Mouse (Mus musculus) heart, embryonic 15.5 days (tissue): Measurements from ENCODE around the gene Ehd2. TPM values are rescaled to one million over a fixed set of nuclear protein-coding genes. Genes with fewer than 3 reads are reported as not detected.

Experiments used
- ATAC-seq: fragments of 200-750 bp; cut with Nextera tagmentation; replicated peaks from 2 replicates; pipeline ENCODE4 v1.8.0; 2017; ENCODE audit warnings: low read depth, moderate TSS enrichment; ENCODE audit not compliant: insufficient number of reproducible peaks, insufficient read depth, low FRiP score
- H3K27ac ChIP-seq: fragments of 300-500 bp; sonication (generic); 2 replicates; pipeline ENCODE4 v1.5.1; 2015; ENCODE audit warnings: mild to moderate bottlenecking, inconsistent platforms
- H3K27me3 ChIP-seq: fragments of 300-500 bp; sonication (generic); 2 replicates; pipeline ENCODE4 v1.6.1; 2015; ENCODE audit warnings: inconsistent platforms
- H3K36me3 ChIP-seq: fragments of 300-500 bp; sonication (generic); 2 replicates; pipeline ENCODE4 v1.6.1; 2015; ENCODE audit warnings: mild to moderate bottlenecking, inconsistent platforms
- H3K4me1 ChIP-seq: fragments of 300-500 bp; sonication (generic); replicated peaks from 2 replicates; pipeline ENCODE4 v1.6.1; 2015; ENCODE audit warnings: inconsistent platforms
- H3K4me2 ChIP-seq: fragments of 300-500 bp; sonication (generic); 2 replicates; pipeline ENCODE4 v1.6.1; 2015; ENCODE audit warnings: inconsistent platforms, mild to moderate bottlenecking, moderate library complexity
- H3K4me3 ChIP-seq: fragments of 300-500 bp; sonication (generic); 2 replicates; pipeline ENCODE4 v1.5.1; 2015; ENCODE audit warnings: mild to moderate bottlenecking, inconsistent platforms
- H3K9ac ChIP-seq: fragments of 300-500 bp; sonication (generic); 2 replicates; pipeline ENCODE4 v1.6.1; 2015; ENCODE audit warnings: mild to moderate bottlenecking, inconsistent platforms
- H3K9me3 ChIP-seq: fragments of 300-500 bp; sonication (generic); replicated peaks from 2 replicates; pipeline ENCODE4 v1.6.1; 2016; ENCODE audit warnings: inconsistent platforms
- WGBS: fragments of 180-500 bp; shearing (Covaris S2); methylation state at CpG from one replicate; pipeline ENCODE4 v1.1.7; 2015; ENCODE audit warnings: mixed read lengths; 5-methylcytosine and 5-hydroxymethylcytosine counted together
- polyA plus RNA-seq: library from polyadenylated mRNA; unstranded; fragments of >200 nt; fragmentation: Nextera tagmentation; extraction: Ambion mirVana; gene quantifications from 2 replicates; pipeline ENCODE4 v1.2.1, GENCODE M21; 2015

Ehd2 gene
- 62.8 TPM in 2 replicates for polyA plus RNA-seq

DNA sequence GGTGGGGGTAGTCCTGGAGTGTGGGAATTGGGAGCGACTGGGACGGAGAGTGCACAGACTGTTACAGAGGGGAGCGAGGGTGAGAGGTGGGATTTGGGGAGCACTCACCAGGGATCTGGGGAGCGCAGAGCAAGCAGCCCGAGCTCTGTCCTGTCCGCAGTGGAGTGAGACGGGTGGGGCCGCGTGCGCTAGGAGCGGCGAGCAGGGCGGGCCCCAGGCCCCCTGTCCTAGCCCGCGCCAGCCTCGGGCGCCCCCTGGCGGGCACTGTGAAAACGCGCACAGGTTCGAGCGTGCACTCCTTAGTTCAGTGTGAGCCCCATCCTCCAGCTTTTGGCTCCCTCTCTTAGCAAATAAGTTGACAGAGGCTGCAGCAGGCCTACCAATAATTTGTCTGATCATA is at the start of gene Ehd2:
Gene Ehd2, minus strand, starts transcription at position 256 of the 400 bp plus-strand sequence.
- Histone ChIP-seq H3K27me3 (no peaks in the 10 kb centered on the region), H3K27ac (peak within 1 kb of the TSS; percentile 58), H3K4me3 (peak within 1 kb of the TSS; percentile 63), H3K9me3 (no peaks in the 10 kb centered on the region), H3K4me2 (peak within 1 kb of the TSS; percentile 70), H3K9ac (peak within 1 kb of the TSS; percentile 67), H3K4me1 (peaks cover 34% of the 10 kb centered on the region), H3K36me3 (peaks cover 20% of the 10 kb centered on the region)
- ATAC-seq: peak; percentile 83
- WGBS: 0% methylated on average over 22 of the region's 22 CpGs

DNA sequence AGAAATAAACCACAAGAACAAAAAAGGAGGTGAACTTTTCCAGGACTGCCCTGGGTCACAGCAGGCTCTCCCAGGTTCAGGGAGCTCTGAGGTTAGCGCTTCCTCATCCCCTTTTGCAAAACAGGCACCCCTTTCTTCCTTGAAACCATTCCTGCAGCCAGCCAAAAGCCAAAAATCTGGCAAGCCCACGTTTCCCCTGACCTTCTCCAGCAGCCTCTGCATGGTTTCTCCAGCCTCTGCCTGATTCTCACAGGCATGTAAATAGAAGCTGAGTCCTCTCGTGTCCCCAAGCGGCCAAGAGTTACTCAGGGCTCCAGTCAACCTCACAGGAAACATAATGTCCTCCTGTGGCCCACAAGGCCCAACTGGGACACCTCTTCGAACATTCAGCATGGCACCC is 48.0 kb upstream of the Ehd2 start:
- 80% methylated on average over 5 of the region's 5 CpGs for WGBS
- peaks cover 48% of the 10 kb centered on the region for H3K4me1 ChIP-seq
- peak overlapping the region; percentile 56 for H3K27ac ChIP-seq
- no peak for ATAC-seq
- no peak overlapping the region for H3K4me2 ChIP-seq
- no peaks in the 10 kb centered on the region for H3K27me3 ChIP-seq
- H3K4me3 ChIP-seq: no peak overlapping the region
- H3K9me3 ChIP-seq: no peaks in the 10 kb centered on the region
- no peak overlapping the region for H3K9ac ChIP-seq
- H3K36me3 ChIP-seq: no peaks in the 10 kb centered on the region

DNA sequence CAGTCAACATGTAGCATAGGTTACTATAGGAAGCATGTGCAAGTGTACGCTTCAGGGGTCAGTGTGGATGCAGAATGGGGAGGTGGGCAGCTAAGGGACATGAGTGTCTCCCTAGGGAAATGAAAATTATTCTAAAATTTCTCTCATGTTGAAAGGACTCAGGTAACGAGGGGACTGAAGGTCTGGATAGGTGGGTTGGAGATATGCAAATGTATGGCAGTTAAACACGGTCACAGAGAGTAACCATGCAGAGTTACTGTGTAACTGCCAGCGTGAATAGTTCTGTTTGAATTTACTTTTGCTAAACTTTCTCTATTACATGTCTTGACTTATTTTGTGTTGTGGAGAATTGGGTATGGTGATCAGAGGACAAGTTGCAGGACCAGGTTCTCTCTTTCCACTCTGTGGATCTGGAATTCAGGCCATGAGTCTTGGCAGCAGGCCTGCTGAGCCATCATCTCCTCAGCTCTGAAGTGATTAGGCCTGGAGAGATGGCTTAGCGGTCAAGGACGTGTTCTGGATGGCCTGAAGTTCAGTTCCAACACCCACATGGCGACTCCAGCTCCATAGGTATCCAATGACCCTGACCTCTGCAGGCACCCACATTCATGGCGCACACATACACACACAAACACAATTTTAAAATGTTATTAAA is 47.3 kb upstream of the Ehd2 start:
- peaks cover 44% of the 10 kb centered on the region for H3K4me1 ChIP-seq
- H3K4me3 ChIP-seq: no peak overlapping the region
- WGBS: 68% methylated on average over 8 of the region's 8 CpGs
- no peaks in the 10 kb centered on the region for H3K27me3 ChIP-seq
- H3K36me3 ChIP-seq: no peaks in the 10 kb centered on the region
- ATAC-seq: no peak; the same call in 1 of the 2 replicates
- peak overlapping the region; percentile 56 for H3K27ac ChIP-seq
- H3K4me2 ChIP-seq: no peak overlapping the region
- no peaks in the 10 kb centered on the region for H3K9me3 ChIP-seq
- no peak overlapping the region for H3K9ac ChIP-seq

DNA sequence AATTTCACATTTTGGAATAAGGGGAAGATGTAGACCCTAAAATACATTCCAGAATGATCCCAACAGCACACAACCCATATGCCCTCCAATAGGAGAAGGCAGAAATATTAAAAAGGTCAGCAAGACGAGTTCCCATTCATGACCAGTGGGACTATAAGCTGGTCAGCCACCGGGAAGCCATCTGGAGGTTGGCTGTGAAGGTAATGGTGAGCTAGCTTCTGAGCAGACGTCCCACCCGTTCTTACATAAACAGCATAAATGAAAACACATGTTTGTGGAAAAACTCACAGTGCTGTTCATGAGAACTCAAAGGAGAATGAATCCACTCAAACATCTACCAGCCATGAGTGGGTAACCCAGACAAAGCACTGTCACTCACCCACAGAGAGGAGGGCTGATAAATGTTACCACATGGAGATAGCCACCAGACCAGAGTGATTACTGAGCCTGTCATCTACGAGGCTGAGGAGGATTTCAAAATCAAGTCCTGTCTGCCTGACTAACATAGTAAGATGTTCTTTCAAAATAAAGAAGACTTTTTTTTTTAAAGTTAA is 46.4 kb upstream of the Ehd2 start:
- ATAC-seq: no peak
- WGBS: 75% methylated on average over 5 of the region's 5 CpGs

DNA sequence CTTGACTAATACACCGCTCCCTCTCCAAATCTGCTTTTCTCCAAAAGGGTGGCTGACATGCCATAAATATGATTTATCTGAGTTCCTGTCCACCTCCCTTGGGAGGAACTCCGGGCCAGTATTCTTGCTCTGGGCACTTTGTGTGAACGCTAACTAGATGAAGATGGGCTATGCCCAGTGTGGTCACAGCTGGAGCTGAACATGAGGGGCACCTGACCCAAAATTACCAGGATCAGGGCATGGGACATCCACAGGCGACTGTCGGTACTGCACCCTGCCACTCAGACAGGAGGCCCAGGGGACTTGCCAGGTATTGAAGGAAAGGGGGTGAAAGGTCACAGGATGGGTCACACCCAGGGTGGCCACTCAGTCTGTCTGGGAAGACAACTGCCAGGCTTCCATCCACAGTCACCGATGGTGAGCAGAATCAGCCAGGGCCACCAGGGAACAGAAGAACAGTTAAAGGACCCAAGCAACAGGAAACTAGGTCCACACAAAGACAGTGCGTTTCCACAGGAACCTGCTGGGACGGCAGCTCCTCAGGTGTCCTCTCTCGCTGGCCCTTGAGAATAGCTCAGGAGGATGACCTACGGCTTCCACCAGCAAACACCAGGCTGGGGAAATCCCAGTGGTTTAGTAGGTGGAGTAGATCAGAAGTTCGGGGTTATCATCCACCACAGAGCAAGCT is 45.4 kb upstream of the Ehd2 start:
- Histone ChIP-seq H3K9me3 (no peaks in the 10 kb centered on the region), H3K4me2 (no peak overlapping the region), H3K27ac (no peak overlapping the region), H3K9ac (no peak overlapping the region), H3K27me3 (no peaks in the 10 kb centered on the region), H3K4me1 (peaks cover 40% of the 10 kb centered on the region), H3K4me3 (no peak overlapping the region), H3K36me3 (no peaks in the 10 kb centered on the region)
- 76% methylated on average over 11 of the region's 11 CpGs for WGBS
- no peak for ATAC-seq

More for the DNA sequence above, 46.4 kb upstream of the Ehd2 start:
- Histone ChIP-seq H3K27ac (no peak overlapping the region), H3K36me3 (no peaks in the 10 kb centered on the region), H3K9me3 (no peaks in the 10 kb centered on the region), H3K4me1 (peaks cover 40% of the 10 kb centered on the region), H3K27me3 (no peaks in the 10 kb centered on the region), H3K9ac (no peak overlapping the region), H3K4me2 (no peak overlapping the region), H3K4me3 (no peak overlapping the region)

DNA sequence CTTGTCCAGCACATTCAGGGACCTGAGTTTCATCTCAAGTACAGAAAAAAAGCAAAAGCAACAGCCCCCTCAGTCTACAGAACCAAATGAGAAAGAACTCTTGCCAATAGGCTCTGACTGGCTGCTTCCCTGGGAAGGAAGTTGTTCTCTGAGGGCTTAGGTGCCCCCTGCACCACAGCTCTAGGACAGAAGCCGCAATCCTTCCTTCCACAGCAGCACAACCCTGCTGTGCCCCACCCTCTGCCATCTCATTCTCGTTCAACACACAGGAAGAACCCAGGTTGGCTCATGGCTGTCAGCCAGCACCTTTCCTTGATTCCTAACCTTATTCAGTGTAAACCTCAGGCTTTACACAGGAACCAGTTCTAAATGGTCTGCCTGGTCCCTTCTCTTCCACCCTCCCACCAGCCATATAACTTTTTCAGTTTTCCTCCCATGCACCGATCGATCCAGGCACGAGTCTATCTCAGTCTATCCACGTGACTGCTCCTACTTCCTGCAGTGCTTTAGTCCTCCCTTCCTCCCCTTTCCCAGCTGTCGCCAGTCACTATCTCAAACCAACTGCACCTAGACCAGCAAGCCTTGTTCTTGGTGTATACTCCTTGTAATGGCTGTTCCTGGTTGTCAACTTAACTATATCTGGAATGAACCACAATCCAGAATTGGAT is 44.2 kb upstream of the Ehd2 start:
- no peaks in the 10 kb centered on the region for H3K27me3 ChIP-seq
- WGBS: 62% methylated on average over 7 of the region's 7 CpGs
- H3K9ac ChIP-seq: no peak overlapping the region
- H3K4me3 ChIP-seq: no peak overlapping the region
- no peak overlapping the region for H3K4me2 ChIP-seq
- H3K27ac ChIP-seq: no peak overlapping the region
- peaks cover 40% of the 10 kb centered on the region for H3K4me1 ChIP-seq
- no peaks in the 10 kb centered on the region for H3K36me3 ChIP-seq
- H3K9me3 ChIP-seq: no peaks in the 10 kb centered on the region
- ATAC-seq: no peak

DNA sequence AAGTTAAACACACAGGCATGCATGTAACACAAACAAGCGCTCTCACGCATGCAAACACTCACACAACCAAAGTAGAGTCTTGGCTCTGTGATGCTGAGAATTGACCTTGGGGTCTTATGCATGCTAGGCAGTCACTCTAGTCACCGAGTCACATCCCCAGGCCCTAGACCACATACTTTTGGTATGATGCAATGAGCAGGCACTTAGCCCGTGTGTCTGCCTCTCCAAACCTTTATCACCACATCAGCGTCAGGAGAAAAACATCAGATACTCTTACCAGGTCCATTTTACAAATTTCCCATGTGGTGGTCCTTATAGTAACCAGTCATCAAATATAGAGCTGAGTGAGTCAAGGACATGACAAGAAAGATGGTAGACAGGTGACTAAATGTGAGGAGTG is 43.3 kb upstream of the Ehd2 start:
- Histone ChIP-seq H3K4me2 (no peak overlapping the region), H3K27me3 (no peaks in the 10 kb centered on the region), H3K9ac (no peak overlapping the region), H3K36me3 (no peaks in the 10 kb centered on the region), H3K4me3 (no peak overlapping the region), H3K27ac (no peak overlapping the region), H3K4me1 (peaks cover 40% of the 10 kb centered on the region), H3K9me3 (no peaks in the 10 kb centered on the region)
- 54% methylated on average over 5 of the region's 5 CpGs for WGBS
- ATAC-seq: no peak

DNA sequence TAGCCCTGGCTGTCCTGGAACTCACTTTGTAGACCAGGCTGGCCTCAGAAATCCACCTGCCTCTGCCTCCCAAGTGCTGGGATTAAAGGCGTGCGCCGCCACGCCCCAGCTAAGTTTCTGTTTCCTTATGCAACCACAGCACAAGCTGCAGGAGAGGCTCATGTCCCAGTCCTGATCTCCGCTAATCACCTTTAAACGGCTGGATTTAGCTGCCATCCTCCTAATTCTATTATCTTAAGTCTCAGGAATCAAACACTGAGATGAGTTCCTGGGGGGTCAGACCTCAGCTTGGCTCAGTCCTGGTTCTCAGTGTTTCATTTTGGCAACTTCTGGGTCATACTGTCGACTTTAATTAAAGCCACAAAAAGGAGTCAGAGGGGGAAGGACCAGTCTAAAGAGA is 42.3 kb upstream of the Ehd2 start:
- 91% methylated on average over 7 of the region's 7 CpGs for WGBS
- H3K36me3 ChIP-seq: no peaks in the 10 kb centered on the region
- H3K4me3 ChIP-seq: no peak overlapping the region
- H3K4me2 ChIP-seq: no peak overlapping the region
- H3K27me3 ChIP-seq: no peaks in the 10 kb centered on the region
- H3K9me3 ChIP-seq: no peaks in the 10 kb centered on the region
- H3K9ac ChIP-seq: no peak overlapping the region
- H3K4me1 ChIP-seq: peaks cover 34% of the 10 kb centered on the region
- no peak overlapping the region for H3K27ac ChIP-seq
- ATAC-seq: no peak

DNA sequence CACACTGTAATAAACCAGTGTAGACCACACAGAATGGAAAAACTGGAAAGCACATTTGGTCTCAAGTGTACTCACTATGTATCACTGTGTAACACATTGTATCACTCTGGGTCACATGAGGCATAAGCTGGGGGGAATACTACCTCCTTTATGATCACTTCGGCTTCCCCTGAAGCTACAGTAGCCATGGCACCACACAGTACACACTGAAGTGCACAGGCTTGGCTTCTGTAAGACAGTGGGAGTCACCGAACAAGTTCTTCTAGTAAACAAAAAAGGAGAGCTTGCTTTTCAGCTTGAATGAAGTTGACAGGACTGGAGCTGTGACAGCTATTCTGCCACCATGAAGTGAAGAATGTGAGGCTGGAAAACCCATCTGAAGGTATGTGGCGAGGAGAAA is 37.7 kb upstream of the Ehd2 start:
- Histone ChIP-seq H3K27me3 (no peaks in the 10 kb centered on the region), H3K4me2 (no peak overlapping the region), H3K4me3 (no peak overlapping the region), H3K36me3 (no peaks in the 10 kb centered on the region), H3K9ac (no peak overlapping the region), H3K4me1 (peaks cover 31% of the 10 kb centered on the region), H3K27ac (no peak overlapping the region), H3K9me3 (no peaks in the 10 kb centered on the region)
- WGBS: 76% methylated on average over 3 of the region's 3 CpGs
- no peak for ATAC-seq

DNA sequence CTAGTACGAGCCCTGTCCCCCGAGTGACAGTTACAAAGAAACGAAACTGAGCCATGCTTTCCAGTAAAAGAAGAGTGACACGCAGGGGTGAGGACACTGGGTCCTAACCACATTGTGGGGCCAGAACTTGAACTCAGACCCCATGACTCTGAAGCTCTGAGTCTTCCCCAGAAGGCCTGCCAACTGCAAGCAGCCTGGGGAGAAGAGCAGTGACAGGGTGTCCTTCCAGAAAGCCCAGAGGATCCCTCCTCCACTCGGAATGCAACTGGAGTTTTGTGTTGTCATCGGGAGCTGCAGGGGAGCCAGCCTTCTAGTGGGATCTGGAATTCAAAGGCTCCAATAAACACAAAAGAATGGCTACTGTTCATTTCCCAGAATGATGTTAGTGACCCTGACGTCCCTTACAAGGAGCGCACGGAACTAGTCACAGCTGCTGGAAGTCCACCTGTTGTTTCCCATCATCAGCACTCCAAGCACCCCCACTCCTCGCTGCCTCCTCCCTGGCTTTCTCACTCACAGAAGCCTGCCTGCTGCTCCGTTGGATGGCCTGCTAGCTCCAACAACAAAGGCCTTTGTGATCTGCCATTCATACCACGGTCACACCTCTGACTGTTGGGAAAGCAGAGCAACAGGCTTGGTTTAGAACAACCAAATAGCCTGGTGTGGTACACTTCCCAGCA is 37.0 kb upstream of the Ehd2 start:
- 0 out of 2 replicates have a peak, but pooled peaks cover 1% of the 10 kb centered on the region for H3K36me3 ChIP-seq
- H3K4me3 ChIP-seq: no peak overlapping the region
- H3K9me3 ChIP-seq: no peaks in the 10 kb centered on the region
- H3K27ac ChIP-seq: no peak overlapping the region
- ATAC-seq: no peak
- H3K4me1 ChIP-seq: peaks cover 31% of the 10 kb centered on the region
- WGBS: 62% methylated on average over 12 of the region's 12 CpGs
- no peak overlapping the region for H3K4me2 ChIP-seq
- H3K27me3 ChIP-seq: no peaks in the 10 kb centered on the region
- H3K9ac ChIP-seq: no peak overlapping the region

DNA sequence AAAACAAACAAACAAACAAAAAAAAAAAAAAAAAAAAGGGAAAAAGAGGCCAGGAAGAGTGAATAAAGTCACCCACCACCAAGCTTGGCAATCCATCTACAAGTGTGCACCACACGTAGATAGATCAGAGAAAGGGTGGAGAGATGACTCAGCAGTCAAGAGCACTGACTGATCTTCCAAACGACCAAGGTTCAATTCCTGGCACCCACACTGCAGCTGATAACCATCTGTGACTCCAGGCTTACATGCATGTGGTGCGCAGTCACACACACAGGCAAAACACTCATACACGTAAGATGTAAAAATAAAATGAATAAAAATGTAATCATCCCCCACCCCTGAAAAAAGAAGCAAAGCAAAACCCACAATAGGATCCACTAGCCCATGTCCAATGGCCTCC is 35.7 kb upstream of the Ehd2 start:
- Histone ChIP-seq H3K4me1 (peaks cover 34% of the 10 kb centered on the region), H3K27ac (peak overlapping the region; percentile 60), H3K9me3 (no peaks in the 10 kb centered on the region), H3K4me2 (no peak overlapping the region), H3K36me3 (0 out of 2 replicates have a peak, but pooled peaks cover 4% of the 10 kb centered on the region), H3K27me3 (no peaks in the 10 kb centered on the region), H3K9ac (no peak overlapping the region), H3K4me3 (no peak overlapping the region)
- WGBS: 62% methylated on average over 4 of the region's 4 CpGs
- no peak for ATAC-seq
